Mouse (Mus musculus): ENCODE measurements at regions not wholly inside any gene's neighbourhood (a gene's known extent, or its start where the extent isn't known, plus 50 kb on each side); places are given as distances from the start of the nearest gene placed in this dataset.

DNA sequence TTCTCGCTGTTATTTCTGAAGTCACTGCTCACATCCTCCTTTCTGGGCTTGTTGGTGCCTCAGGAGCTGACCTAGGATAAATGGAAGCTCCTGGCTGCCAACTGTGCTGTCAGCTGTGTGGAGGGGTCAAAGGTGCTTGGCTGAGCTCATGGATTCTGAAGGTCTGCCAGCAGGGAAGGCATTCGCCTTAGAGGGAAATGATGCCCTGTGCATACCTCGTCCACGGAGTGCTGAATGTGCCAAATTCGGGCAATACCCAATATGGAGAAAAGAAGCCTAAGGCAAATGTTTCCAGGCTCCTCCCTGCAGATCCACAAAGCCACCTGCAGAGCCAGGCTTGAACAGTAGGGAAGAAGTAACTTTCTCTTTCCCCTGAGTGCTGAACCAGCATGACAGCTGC lies 191.3 kb upstream of the Eya4 start:
- TF ChIP-seq CTCF (IDR thresholded peaks at IDR 0.05; ENCODE audit: low read depth), result no peak
- Histone ChIP-seq H3K4me3 (ENCODE audit: low read depth, low read length) (no peak overlapping the region), H3K27me3 (ENCODE audit: insufficient read depth, low read length) (no peaks in the 10 kb centered on the region), H3K9me3 (ENCODE audit: low read length) (no peaks in the 10 kb centered on the region), H3K36me3 (ENCODE audit: insufficient read depth) (no peaks in the 10 kb centered on the region), H3K9ac (no peak overlapping the region), H3K4me1 (ENCODE audit: insufficient read depth) (no peaks in the 10 kb centered on the region), H3K4me2 (ENCODE audit: low read depth) (no peak overlapping the region), H3K27ac (ENCODE audit: low read depth, low read length) (no peak overlapping the region)
- no peak for DNase-seq
- ATAC-seq, result no peak
- WGBS, result 46% methylated on average over 5 of the region's 5 CpGs

GRCm38 (mm10) chr10:23534636-23535035 lies 184.1 kb upstream of the Eya4 start:
- no peak overlapping the region for H3K4me2 ChIP-seq (ENCODE audit: low read depth)
- ATAC-seq (no peak), DNase-seq (no peak)
- H3K36me3 ChIP-seq (ENCODE audit: insufficient read depth), result no peaks in the 10 kb centered on the region
- H3K4me3 ChIP-seq (ENCODE audit: low read depth, low read length), result no peak overlapping the region
- H3K27ac ChIP-seq (ENCODE audit: low read depth, low read length), result no peak overlapping the region
- no peak overlapping the region for H3K9ac ChIP-seq
- TF ChIP-seq CTCF (IDR thresholded peaks at IDR 0.05; ENCODE audit: low read depth), result no peak
- H3K27me3 ChIP-seq (ENCODE audit: insufficient read depth, low read length), result no peaks in the 10 kb centered on the region
- no peaks in the 10 kb centered on the region for H3K9me3 ChIP-seq (ENCODE audit: low read length)
- H3K4me1 ChIP-seq (ENCODE audit: insufficient read depth), result no peaks in the 10 kb centered on the region

- H3K4me1 ChIP-seq (ENCODE audit: insufficient read depth), result no peaks in the 10 kb centered on the region
- 91% methylated on average over 17 of the region's 17 CpGs for WGBS
- no peak for ATAC-seq
Observed at GRCm38 (mm10) chr10:23531964-23532758, 181.6 kb upstream of the Eya4 start.

GRCm38 (mm10) chr10:23530715-23531114 lies 180.1 kb upstream of the Eya4 start:
- DNase-seq, result no peak

More at GRCm38 (mm10) chr10:23531964-23532758, 181.6 kb upstream of the Eya4 start:
- Histone ChIP-seq H3K4me2 (ENCODE audit: low read depth) (no peak overlapping the region), H3K27ac (ENCODE audit: low read depth, low read length) (no peak overlapping the region), H3K9me3 (ENCODE audit: low read length) (no peaks in the 10 kb centered on the region), H3K36me3 (ENCODE audit: insufficient read depth) (no peaks in the 10 kb centered on the region), H3K9ac (no peak overlapping the region), H3K27me3 (ENCODE audit: insufficient read depth, low read length) (no peaks in the 10 kb centered on the region), H3K4me3 (ENCODE audit: low read depth, low read length) (no peak overlapping the region)
- no peak for DNase-seq
- no peak for TF ChIP-seq CTCF (IDR thresholded peaks at IDR 0.05; ENCODE audit: low read depth)

GRCm38 (mm10) chr10:23526796-23527195 lies 176.2 kb upstream of the Eya4 start:
- H3K27me3 ChIP-seq (ENCODE audit: insufficient read depth, low read length), result no peaks in the 10 kb centered on the region
- ATAC-seq (no peak), DNase-seq (no peak)
- H3K36me3 ChIP-seq (ENCODE audit: insufficient read depth), result no peaks in the 10 kb centered on the region
- no peak overlapping the region for H3K4me3 ChIP-seq (ENCODE audit: low read depth, low read length)
- no peak overlapping the region for H3K27ac ChIP-seq (ENCODE audit: low read depth, low read length)
- TF ChIP-seq CTCF (IDR thresholded peaks at IDR 0.05; ENCODE audit: low read depth), result no peak
- no peaks in the 10 kb centered on the region for H3K4me1 ChIP-seq (ENCODE audit: insufficient read depth)
- H3K4me2 ChIP-seq (ENCODE audit: low read depth), result no peak overlapping the region
- H3K9ac ChIP-seq, result no peak overlapping the region
- H3K9me3 ChIP-seq (ENCODE audit: low read length), result no peaks in the 10 kb centered on the region

More at GRCm38 (mm10) chr10:23530715-23531114, 180.1 kb upstream of the Eya4 start:
- 91% methylated on average over 3 of the region's 3 CpGs for WGBS
- TF ChIP-seq CTCF (IDR thresholded peaks at IDR 0.05; ENCODE audit: low read depth), result no peak
- Histone ChIP-seq H3K4me1 (ENCODE audit: insufficient read depth) (no peaks in the 10 kb centered on the region), H3K27ac (ENCODE audit: low read depth, low read length) (no peak overlapping the region), H3K27me3 (ENCODE audit: insufficient read depth, low read length) (no peaks in the 10 kb centered on the region), H3K4me2 (ENCODE audit: low read depth) (no peak overlapping the region), H3K36me3 (ENCODE audit: insufficient read depth) (no peaks in the 10 kb centered on the region), H3K9ac (no peak overlapping the region), H3K9me3 (ENCODE audit: low read length) (no peaks in the 10 kb centered on the region), H3K4me3 (ENCODE audit: low read depth, low read length) (no peak overlapping the region)
- ATAC-seq, result no peak

DNA sequence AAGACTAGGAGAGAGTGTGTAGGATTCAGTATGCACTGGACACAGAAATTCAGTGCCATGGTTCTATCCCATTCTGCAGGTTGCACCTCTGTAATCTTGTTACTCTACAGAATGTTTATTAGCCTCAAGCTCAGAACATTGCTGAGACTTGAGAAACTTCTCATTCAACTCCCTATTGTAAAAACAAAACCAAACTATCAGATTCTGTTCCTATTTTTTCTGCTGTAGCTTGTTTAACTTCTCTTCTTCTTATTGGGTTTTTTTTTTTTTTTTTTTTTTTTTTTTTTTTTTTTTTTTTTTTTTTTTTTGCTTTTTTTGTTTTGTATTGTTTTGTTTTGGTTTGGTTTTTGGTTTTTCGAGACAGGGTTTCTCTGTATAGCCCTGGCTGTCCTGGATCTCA lies 172.1 kb upstream of the Eya4 start:
- no peaks in the 10 kb centered on the region for H3K36me3 ChIP-seq (ENCODE audit: insufficient read depth)
- no peaks in the 10 kb centered on the region for H3K4me1 ChIP-seq (ENCODE audit: insufficient read depth)
- TF ChIP-seq CTCF (IDR thresholded peaks at IDR 0.05; ENCODE audit: low read depth), result no peak
- H3K9ac ChIP-seq, result no peak overlapping the region
- no peak for ATAC-seq
- 67% methylated on average over 1 of the region's 1 CpGs for WGBS
- H3K27ac ChIP-seq (ENCODE audit: low read depth, low read length), result no peak overlapping the region
- no peak for DNase-seq
- H3K4me2 ChIP-seq (ENCODE audit: low read depth), result no peak overlapping the region
- no peak overlapping the region for H3K4me3 ChIP-seq (ENCODE audit: low read depth, low read length)
- no peaks in the 10 kb centered on the region for H3K27me3 ChIP-seq (ENCODE audit: insufficient read depth, low read length)
- H3K9me3 ChIP-seq (ENCODE audit: low read length), result no peaks in the 10 kb centered on the region

DNA sequence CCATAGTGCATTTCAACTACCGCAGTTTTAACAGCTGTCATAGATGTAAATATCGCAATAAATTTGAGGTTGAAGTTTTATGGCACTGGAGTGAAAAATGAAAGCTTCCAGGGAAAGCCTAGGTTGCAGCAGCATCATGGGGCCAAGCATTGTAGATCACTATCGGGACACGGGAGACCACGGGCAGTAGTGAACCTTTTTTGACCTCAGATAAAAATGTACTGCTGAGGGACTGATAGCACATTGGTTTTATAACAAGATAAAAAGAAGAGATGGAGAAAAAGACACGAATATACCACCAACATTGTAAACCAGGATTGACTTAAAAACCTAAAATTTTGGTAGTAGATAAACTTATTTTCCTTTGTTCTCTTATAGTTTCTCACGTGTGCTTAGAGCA lies 143.1 kb upstream of the Eya4 start:
- TF ChIP-seq CTCF (IDR thresholded peaks at IDR 0.05; ENCODE audit: low read depth), result no peak
- Histone ChIP-seq H3K4me2 (ENCODE audit: low read depth) (no peak overlapping the region), H3K36me3 (ENCODE audit: insufficient read depth) (no peaks in the 10 kb centered on the region), H3K27ac (ENCODE audit: low read depth, low read length) (no peak overlapping the region), H3K4me3 (ENCODE audit: low read depth, low read length) (no peak overlapping the region), H3K4me1 (ENCODE audit: insufficient read depth) (no peaks in the 10 kb centered on the region), H3K9ac (no peak overlapping the region), H3K9me3 (ENCODE audit: low read length) (no peaks in the 10 kb centered on the region), H3K27me3 (ENCODE audit: insufficient read depth, low read length) (no peaks in the 10 kb centered on the region)
- ATAC-seq, result no peak
- DNase-seq, result no peak
- 85% methylated on average over 7 of the region's 7 CpGs for WGBS
